Mouse (Mus musculus) brown adipose tissue, adult 24 weeks (tissue): ENCODE measurements around the gene Trit1. TPM values are rescaled to one million over a fixed set of nuclear protein-coding genes. Genes with fewer than 3 reads are reported as not detected.

ENCODE experiments used
- H3K27ac ChIP-seq: fragments of 200-500 bp; replicated peaks from 2 replicates; pipeline ENCODE4 v1.5.1; 2012; ENCODE audit warnings: low read depth, mild to moderate bottlenecking, low read length
- H3K4me1 ChIP-seq: fragments of 200-500 bp; 2 replicates; pipeline ENCODE4 v1.6.1; 2012; ENCODE audit warnings: low read length, mixed read lengths; ENCODE audit not compliant: control insufficient read depth, insufficient read depth, insufficient read length
- H3K4me3 ChIP-seq: fragments of 200-500 bp; 2 replicates; pipeline ENCODE4 v1.5.1; 2012; ENCODE audit warnings: low read depth, mild to moderate bottlenecking, low read length, moderate library complexity; ENCODE audit not compliant: insufficient read depth
- polyA plus RNA-seq: library from polyadenylated mRNA; stranded (reverse); fragments of >200 nt; gene quantifications from 2 replicates; pipeline ENCODE4 v1.2.4, GENCODE M21; 2012; ENCODE audit not compliant: missing spikeins, insufficient read depth, insufficient read length

The Trit1 gene
- polyA plus RNA-seq, 1 experiment = 20.8 TPM

DNA sequence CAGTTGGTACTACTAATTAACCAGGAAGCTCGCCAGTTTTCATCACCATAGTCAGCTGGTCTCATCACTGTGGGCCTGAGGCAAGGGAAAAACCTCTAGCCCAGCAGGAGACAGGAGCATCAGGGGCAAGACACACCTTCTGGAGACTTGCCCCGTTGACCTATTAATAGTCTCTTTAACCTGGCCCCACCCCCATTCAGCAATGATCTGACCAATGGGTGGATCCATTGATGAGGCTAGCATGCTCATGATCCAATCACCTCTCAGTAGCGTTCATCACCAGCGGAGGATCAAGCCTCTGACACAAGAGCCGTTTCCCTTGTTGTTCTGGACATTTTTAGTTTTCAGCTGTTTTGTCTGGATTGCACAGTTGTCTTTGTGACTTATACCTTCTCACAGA lies 76.2 kb downstream of the Trit1 start:
- Histone ChIP-seq H3K27ac (no peak overlapping the region), H3K4me1 (no peaks in the 10 kb centered on the region), H3K4me3 (no peak overlapping the region)

DNA sequence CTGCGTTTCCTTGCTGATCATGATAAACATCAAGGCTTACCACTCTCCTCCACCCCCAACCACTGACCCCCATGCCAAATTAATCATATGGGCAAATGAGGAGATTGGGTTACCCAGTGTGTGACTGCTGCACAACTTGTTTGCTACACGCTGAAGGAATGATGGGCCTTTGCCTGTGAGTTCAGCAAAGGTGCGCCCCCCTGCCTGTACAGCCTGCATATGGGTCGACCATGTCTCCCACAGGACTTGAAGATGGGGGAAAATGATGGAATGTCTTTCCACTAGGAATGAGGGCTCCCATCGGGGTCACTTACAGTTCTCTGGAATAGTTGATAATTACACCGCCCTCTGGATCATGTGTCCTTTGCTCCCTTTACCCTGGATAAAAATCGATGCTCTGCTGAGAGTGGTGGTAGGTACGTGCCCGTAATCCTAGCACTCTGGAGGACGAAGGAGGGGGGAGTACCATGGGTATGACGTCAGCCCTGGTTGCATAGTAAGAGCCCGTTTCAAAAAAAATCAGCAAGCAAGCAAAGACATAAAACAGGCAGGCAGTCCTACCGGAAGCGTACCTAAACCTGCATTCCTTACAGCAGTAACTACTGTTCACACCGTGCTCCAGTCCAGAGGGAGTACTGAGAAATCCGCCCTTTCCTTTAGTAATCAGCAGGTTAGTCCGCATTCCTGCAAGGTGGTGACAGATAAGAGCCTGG lies 76.8 kb downstream of the Trit1 start:
- no peaks in the 10 kb centered on the region for H3K4me1 ChIP-seq
- H3K27ac ChIP-seq = no peak overlapping the region
- no peak overlapping the region for H3K4me3 ChIP-seq

- H3K4me3 ChIP-seq = no peak overlapping the region
- no peak overlapping the region for H3K27ac ChIP-seq
- no peaks in the 10 kb centered on the region for H3K4me1 ChIP-seq
Measured at GRCm38 (mm10) chr4:123093869-123094268, 77.5 kb downstream of the Trit1 start.

Other genes with a start within 250 kb of the Trit1 start
- gene Ppt1, start 180.4 kb upstream of the Trit1 start, polyA plus RNA-seq = 35.0 and 37.7 TPM in 2 replicates
- gene Cap1, start 130.5 kb upstream of the Trit1 start, polyA plus RNA-seq = 53.9 and 54.1 TPM in 2 replicates
- not detected in 2 replicates for gene Mfsd2a, start 55.4 kb upstream of the Trit1 start, polyA plus RNA-seq
- gene Mycl, start 20.9 kb upstream of the Trit1 start, polyA plus RNA-seq = 0.83 and 0.92 TPM in 2 replicates
- gene Bmp8b, start 88.6 kb downstream of the Trit1 start, polyA plus RNA-seq = 0.50 and 0.59 TPM in 2 replicates
- gene Oxct2b, start 99.7 kb downstream of the Trit1 start, polyA plus RNA-seq = not detected in 2 replicates
- 20.4 and 23.5 TPM in 2 replicates for gene Ppie, start 123.4 kb downstream of the Trit1 start, polyA plus RNA-seq
- gene Hpcal4, start 166.6 kb downstream of the Trit1 start, polyA plus RNA-seq = 0.83 and 2.0 TPM in 2 replicates
- gene Nt5c1a, start 184.9 kb downstream of the Trit1 start, polyA plus RNA-seq = not detected in 2 replicates
- gene Heyl, start 217.0 kb downstream of the Trit1 start, polyA plus RNA-seq = 8.3 and 8.9 TPM in 2 replicates
- 45.5 and 52.1 TPM in 2 replicates for gene Pabpc4, start 245.8 kb downstream of the Trit1 start, polyA plus RNA-seq